ENCODE assay signal across 27 mouse cellular contexts in the genomic region with DNA sequence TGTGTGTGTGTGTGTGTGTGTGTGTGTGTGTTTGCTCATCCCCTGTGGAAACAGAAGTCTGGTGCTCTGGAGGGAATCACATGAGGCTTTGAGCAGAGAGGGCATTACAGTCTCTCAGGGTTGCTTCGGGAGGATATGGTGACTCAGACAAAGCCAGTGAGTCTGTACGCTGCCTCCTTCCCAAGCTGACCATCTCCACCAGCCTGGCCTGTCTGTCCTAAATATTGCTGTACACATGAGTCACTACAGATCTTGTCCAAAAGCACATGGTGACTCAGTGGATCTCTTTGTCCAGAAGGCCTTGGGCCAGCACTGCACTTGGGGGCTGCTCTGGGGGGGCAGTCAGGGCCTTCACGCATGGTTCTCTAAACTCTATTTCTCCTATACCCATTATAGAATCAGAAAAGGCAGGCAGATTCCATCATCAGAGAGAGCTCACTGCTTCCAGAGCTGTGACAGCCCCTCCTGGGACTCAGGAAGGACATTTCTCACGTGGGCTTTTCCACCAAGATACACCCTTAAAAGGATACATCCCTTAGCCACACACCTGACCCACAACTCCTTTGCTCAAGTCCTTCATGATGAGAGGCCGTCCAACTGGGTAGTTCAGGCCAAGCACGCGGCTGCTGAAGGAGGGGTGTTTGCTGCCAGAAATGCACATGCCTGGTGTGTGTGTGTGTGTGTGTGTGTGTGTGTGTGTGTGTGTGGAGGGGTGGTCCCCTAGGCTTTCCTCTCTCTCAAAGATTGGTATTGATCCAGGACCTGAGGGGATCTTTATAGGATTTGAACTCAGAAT.
DNase-seq lines count a peak whose midpoint lies in the region; ATAC-seq and TF ChIP-seq lines count a peak whose summit lies in the region.
"Had no signal": no experiment of that assay in that cellular context is flagged by ENCODE, and none has a peak within 500 bp of the region (broad histone marks: within the 10 kb centered on the region; RNA-seq: fewer than 3 reads in every experiment).

No protein-coding gene starts in this region.

- ATAC-seq in lung, postnatal 0 days, result peak; percentile 16; the same call in 1 of the 2 replicates
- ATAC-seq: forebrain, embryonic 16.5 days; inflammation-experienced regulatory T-cells, adult 6 months; midbrain, embryonic 15.5 days had no signal

- no peaks in the 10 kb centered on the region for H3K36me3 ChIP-seq in heart, embryonic 10.5 days
- no peaks in the 10 kb centered on the region for H3K36me3 ChIP-seq in lung, postnatal 0 days (ENCODE audit: insufficient read depth, low read length)
- H3K36me3 ChIP-seq: limb, embryonic 15.5 days; midbrain, embryonic 15.5 days; neural tube, embryonic 13.5 days had no signal

- H3K4me1 ChIP-seq in heart, embryonic 10.5 days, result peaks cover 80% of the 10 kb centered on the region
- H3K4me1 ChIP-seq in lung, adult 2 months (ENCODE audit: control insufficient read depth, insufficient read depth, low read length), result peaks cover 5% of the 10 kb centered on the region
- peaks cover 9% of the 10 kb centered on the region; the same call in 1 of the 2 replicates for H3K4me1 ChIP-seq in lung, postnatal 0 days (ENCODE audit: insufficient read depth, low read depth, low read length)

- H3K4me2 ChIP-seq in lung, postnatal 0 days (replicated peaks; ENCODE audit: low read depth, low read length), result no peak overlapping the region
- H3K4me2 ChIP-seq: hindbrain, embryonic 14.5 days; limb, embryonic 15.5 days; midbrain, embryonic 15.5 days; neural tube, embryonic 13.5 days had no signal

- 79% methylated on average over 7 of the region's 7 CpGs for WGBS in heart, embryonic 10.5 days
- 71% methylated on average over 7 of the region's 7 CpGs for WGBS in lung, adult 2 months
- 64% methylated on average over 7 of the region's 7 CpGs for WGBS in lung, postnatal 0 days

- H3K9me3 ChIP-seq in heart, embryonic 10.5 days, result no peaks in the 10 kb centered on the region
- no peaks in the 10 kb centered on the region for H3K9me3 ChIP-seq in lung, postnatal 0 days (ENCODE audit: low read length)
- H3K9me3 ChIP-seq: limb, embryonic 15.5 days; midbrain, embryonic 15.5 days; neural tube, embryonic 13.5 days had no signal

- no peak for TF ChIP-seq POLR2A in lung, adult 2 months (IDR thresholded peaks at IDR 0.05; ENCODE audit: borderline replicate concordance, extremely low read depth, low read depth, low read length)

- no peak for TF ChIP-seq CTCF in lung, adult 2 months (IDR thresholded peaks at IDR 0.05; ENCODE audit: insufficient read depth, low read length)
- TF ChIP-seq CTCF in lung, postnatal 0 days (IDR thresholded peaks at IDR 0.05), result no peak

- H3K27me3 ChIP-seq in heart, embryonic 10.5 days (ENCODE audit: insufficient read depth, poor library complexity, severe bottlenecking), result peaks cover 49% of the 10 kb centered on the region
- H3K27me3 ChIP-seq in lung, postnatal 0 days (replicated peaks; ENCODE audit: insufficient read depth, low read length), result no peaks in the 10 kb centered on the region
- H3K27me3 ChIP-seq: limb, embryonic 15.5 days had no signal

- no peak for DNase-seq in heart, embryonic 10.5 days (ENCODE audit: low spot score)
- DNase-seq in heart, adult 8-10 months (ENCODE audit: low spot score), result no peak
- peak; percentile 58 to 72 for DNase-seq in lung, adult 18-20 months
- no peak for DNase-seq in lung, adult 2 months
- DNase-seq in lung, postnatal 0 days (ENCODE audit: low spot score), result peak; percentile 51
- DNase-seq in left cerebral cortex, adult 11 months (ENCODE audit: low spot score), result no peak
- DNase-seq in thymus, postnatal 10 days (ENCODE audit: low spot score in 2 of 2), result no peak
- DNase-seq: adrenal gland, postnatal 14 days; cerebellum, adult 8-10 months; cerebellum, postnatal 36 days; gastrocnemius, postnatal 10 days; kidney, adult 18-20 months; layer of hippocampus, adult 9-11 months; retina, postnatal 1 day; right cerebral cortex, postnatal 25 days; spleen, adult 18-20 months; thymus, postnatal 14 days had no signal

- no peak overlapping the region for H3K4me3 ChIP-seq in heart, embryonic 10.5 days
- H3K4me3 ChIP-seq in lung, adult 2 months (replicated peaks; ENCODE audit: extremely low read depth, low read depth, low read length), result no peak overlapping the region
- no peak overlapping the region for H3K4me3 ChIP-seq in lung, postnatal 0 days (ENCODE audit: low read depth, low read length)
- H3K4me3 ChIP-seq: left cerebral cortex, adult 2 months; limb, embryonic 15.5 days; midbrain, embryonic 15.5 days; neural tube, embryonic 13.5 days had no signal

- peak; percentile 6; the same call in 1 of the 2 replicates for TF ChIP-seq EP300 in lung, postnatal 0 days (IDR thresholded peaks at IDR 0.05)

- no peak overlapping the region for H3K9ac ChIP-seq in lung, postnatal 0 days (replicated peaks; ENCODE audit: low read depth)
- H3K9ac ChIP-seq: hindbrain, embryonic 14.5 days; limb, embryonic 15.5 days; liver, embryonic 14.5 days; midbrain, embryonic 15.5 days; neural tube, embryonic 13.5 days had no signal

- peak overlapping the region; percentile 53; the same call in 1 of the 2 replicates for H3K27ac ChIP-seq in heart, embryonic 10.5 days
- H3K27ac ChIP-seq in lung, postnatal 0 days (ENCODE audit: low read length), result peak overlapping the region; percentile 63
- H3K27ac ChIP-seq: hindbrain, embryonic 14.5 days; kidney, postnatal 0 days; left cerebral cortex, adult 2 months; limb, embryonic 15.5 days; liver, embryonic 14.5 days; macrophage; midbrain, embryonic 15.5 days; neural tube, embryonic 13.5 days had no signal

Comparison
In these comparisons a context has a peak if more than half of its experiments do, and no peak if none do; other contexts are left out.
1. DNase-seq: peak in lung, adult 18-20 months (2 of 2) and lung, postnatal 0 days (single experiment); none in heart, embryonic 10.5 days (single experiment), heart, adult 8-10 months (single experiment), lung, adult 2 months (single experiment), left cerebral cortex, adult 11 months (single experiment) and thymus, postnatal 10 days (0 of 2).